Comparison of ENCODE assay signal across 9 mouse cellular contexts in the genomic region with DNA sequence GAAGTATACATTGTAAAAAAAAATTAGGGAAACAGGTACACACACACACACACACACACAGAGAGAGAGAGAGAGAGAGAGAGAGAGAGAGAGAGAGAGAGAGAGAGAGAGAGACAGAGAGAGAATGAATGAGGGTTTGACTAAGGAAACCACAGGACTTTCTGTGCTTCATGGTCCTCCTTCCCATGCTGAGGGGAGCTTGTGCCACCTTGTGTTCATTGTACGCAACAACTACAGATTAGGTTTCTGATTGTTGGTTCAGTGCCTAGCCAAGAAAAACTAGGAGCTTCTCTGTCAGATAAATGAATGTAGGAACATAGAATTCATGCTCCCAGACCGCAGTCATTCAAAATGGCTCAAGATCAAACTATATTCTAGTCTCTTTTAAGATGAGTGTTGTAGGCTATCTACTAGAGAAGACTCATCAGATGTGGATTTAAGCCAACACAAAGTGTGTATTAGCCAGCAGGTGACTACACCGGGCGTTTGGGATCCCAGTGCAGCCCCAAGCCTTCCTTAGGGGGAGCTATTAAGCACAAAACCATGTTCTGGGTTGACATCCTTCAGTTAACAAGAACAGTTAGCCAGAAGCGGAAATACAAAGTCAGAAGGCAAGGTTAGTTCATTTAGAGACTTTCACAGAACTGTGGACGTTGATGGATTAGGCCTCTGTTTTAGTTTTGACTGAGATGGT. TPM values are rescaled to one million over a fixed set of nuclear protein-coding genes. Genes with fewer than 3 reads are reported as not detected.
DNase-seq lines count a peak whose midpoint lies in the region; ATAC-seq and TF ChIP-seq lines count a peak whose summit lies in the region.
"Had no signal": no experiment of that assay in that cellular context is flagged by ENCODE, and none has a peak within 500 bp of the region (broad histone marks: within the 10 kb centered on the region; RNA-seq: fewer than 3 reads in every experiment).

No protein-coding gene starts in this region.

- H3K9ac ChIP-seq in heart, embryonic 11.5 days (ENCODE audit: low read depth, low read length) = no peak overlapping the region
- no peak overlapping the region for H3K9ac ChIP-seq in MEL (ENCODE audit: control insufficient read depth, low read depth, low read length, poor library complexity, severe bottlenecking)
- H3K9ac ChIP-seq: lung, embryonic 15.5 days had no signal

- H3K4me1 ChIP-seq in heart, embryonic 11.5 days (ENCODE audit: control insufficient read depth, insufficient read depth, low read length) = no peaks in the 10 kb centered on the region
- H3K4me1 ChIP-seq in MEL (ENCODE audit: control insufficient read depth in 1 of 2, insufficient read depth in 2 of 2, low read length in 2 of 2) = no peaks in the 10 kb centered on the region
- H3K4me1 ChIP-seq: lung, embryonic 15.5 days had no signal

- no peak overlapping the region for H3K4me2 ChIP-seq in heart, embryonic 11.5 days
- H3K4me2 ChIP-seq: lung, embryonic 15.5 days had no signal

- no peak for TF ChIP-seq EP300 in MEL (IDR thresholded peaks at IDR 0.05; ENCODE audit: low read depth in 1 of 2, low read length in 2 of 2)

- ATAC-seq in heart, embryonic 11.5 days (replicated peaks; ENCODE audit: insufficient number of reproducible peaks, low FRiP score, low TSS enrichment) = no peak
- ATAC-seq in megakaryocyte-erythroid progenitor cell, adult 5-6 weeks (replicated peaks; ENCODE audit: low FRiP score, low TSS enrichment, poor library complexity, severe bottlenecking) = peak; percentile 95

- no peaks in the 10 kb centered on the region for H3K9me3 ChIP-seq in heart, embryonic 11.5 days (replicated peaks; ENCODE audit: control insufficient read depth, low read length)
- no peaks in the 10 kb centered on the region for H3K9me3 ChIP-seq in MEL (replicated peaks; ENCODE audit: insufficient read depth, low read length)
- H3K9me3 ChIP-seq: lung, embryonic 15.5 days had no signal

- no peaks in the 10 kb centered on the region for H3K79me2 ChIP-seq in MEL (ENCODE audit: control insufficient read depth, insufficient read depth, low read length, poor library complexity)

- TF ChIP-seq POLR2A in MEL (IDR thresholded peaks at IDR 0.05; ENCODE audit: control insufficient read depth in 1 of 2, insufficient read depth in 1 of 2, low read depth in 1 of 2, low read length in 2 of 2, poor library complexity in 1 of 2) = no peak

- 63% methylated on average over 6 of the region's 6 CpGs for WGBS in heart, embryonic 11.5 days (ENCODE audit: insufficient replicate concordance)

- H3K27ac ChIP-seq in heart, embryonic 11.5 days (ENCODE audit: low read depth, low read length) = no peak overlapping the region
- H3K27ac ChIP-seq in MEL (ENCODE audit: control insufficient read depth, low read depth, low read length) = no peak overlapping the region
- H3K27ac ChIP-seq: lung, embryonic 15.5 days had no signal

- TF ChIP-seq CTCF in MEL (IDR thresholded peaks at IDR 0.05 in 2 of 3, conservative IDR thresholded peaks at IDR 0.05 in 1 of 3; ENCODE audit: control insufficient read depth in 1 of 3, insufficient read depth in 1 of 3, low read depth in 2 of 3, low read length in 3 of 3, poor library complexity in 1 of 3, severe bottlenecking in 1 of 3) = peak; percentile 64 to 82 (median 71)

- DNase-seq in heart, adult 11 months = peak; percentile 78
- peak; percentile 74 for DNase-seq in MEL (ENCODE audit: low read depth, low spot score)
- DNase-seq in cerebellum, adult 9-10 months = peak; percentile 67
- DNase-seq in heart, adult 9 months (ENCODE audit: low spot score in 2 of 2) = peak; percentile 20 to 46
- DNase-seq in layer of hippocampus, adult 11-12 months (ENCODE audit: low spot score) = peak; percentile 69
- DNase-seq in telencephalon, adult 2 months (ENCODE audit: low read depth, low spot score) = peak; percentile 51

- H3K27me3 ChIP-seq in heart, embryonic 11.5 days (ENCODE audit: control insufficient read depth, insufficient read depth, low read length) = no peaks in the 10 kb centered on the region
- peaks cover 0 to 1% of the 10 kb centered on the region in 2 experiments; a peak in 2 of 4 replicates for H3K27me3 ChIP-seq in MEL (ENCODE audit: control insufficient read depth in 1 of 2, insufficient read depth in 2 of 2, low read length in 2 of 2)
- H3K27me3 ChIP-seq: lung, embryonic 15.5 days had no signal

- H3K36me3 ChIP-seq in heart, embryonic 11.5 days (ENCODE audit: control insufficient read depth, insufficient read depth, low read length) = no peaks in the 10 kb centered on the region
- no peaks in the 10 kb centered on the region for H3K36me3 ChIP-seq in MEL (ENCODE audit: control insufficient read depth in 1 of 2, insufficient read depth in 2 of 2, low read length in 2 of 2)
- H3K36me3 ChIP-seq: lung, embryonic 15.5 days had no signal

- peak; percentile 90 for TF ChIP-seq RAD21 in MEL (IDR thresholded peaks at IDR 0.05; ENCODE audit: low read depth, low read length)

- H3K4me3 ChIP-seq in heart, embryonic 11.5 days (ENCODE audit: low read depth, low read length) = no peak overlapping the region
- no peak overlapping the region for H3K4me3 ChIP-seq in MEL (ENCODE audit: control insufficient read depth in 1 of 2, insufficient read depth in 1 of 2, low read depth in 2 of 2, low read length in 2 of 2)
- H3K4me3 ChIP-seq: lung, embryonic 15.5 days had no signal

TF ChIP-seq in MEL, 35 proteins besides CTCF, POLR2A, EP300 and RAD21:
- TF ChIP-seq SIN3A (IDR thresholded peaks at IDR 0.05; ENCODE audit: low read length) = peak; percentile 39; the same call in 1 of the 2 replicates
- no peak for TF ChIP-seq ELF1 (IDR thresholded peaks at IDR 0.05; ENCODE audit: low read depth, low read length)
- 0 out of 2 replicates have a peak, but pooled peaks have one; percentile 11 for TF ChIP-seq JUND (IDR thresholded peaks at IDR 0.05; ENCODE audit: low read depth, low read length)
- TF ChIP-seq ZC3H11A (IDR thresholded peaks at IDR 0.05; ENCODE audit: low read depth, low read length) = peak; percentile 88
- TF ChIP-seq SMC3 (IDR thresholded peaks at IDR 0.05; ENCODE audit: low read depth, low read length) = peak; percentile 88
- no peak for TF ChIP-seq BHLHE40 (IDR thresholded peaks at IDR 0.05; ENCODE audit: borderline replicate concordance, low read depth, low read length)

RNA-seq across cellular contexts. Expression of gene Cga, which starts 28.7 kb away (rescaled TPM):
- polyA plus RNA-seq in heart, embryonic 11.5 days (2014; fragmentation: Nextera tagmentation; extraction: Ambion mirVana) = not detected in 2 replicates
- not detected in 2 replicates for total RNA-seq in MEL (2012; rRNA removed)
- polyA plus RNA-seq in MEL (2012; ENCODE audit: insufficient read depth in 1 of 2, insufficient read length in 2 of 2, low read depth in 1 of 2, low replicate concordance in 2 of 2, missing spikeins in 1 of 2) = not detected
- 2.5 TPM in 1 of 2 replicates, not detected in the other for total RNA-seq in megakaryocyte-erythroid progenitor cell, adult 5-6 weeks (2014; fragmentation: Nextera tagmentation)
- not detected in 2 replicates for total RNA-seq in megakaryocyte-erythroid progenitor cell, adult 5-6 weeks (2017)
- polyA plus RNA-seq: lung, embryonic 15.5 days had no signal

RNA-seq across cellular contexts. Expression of gene Zfp292, which starts 39.6 kb away (rescaled TPM):
- 19.5 and 22.0 TPM in 2 replicates for polyA plus RNA-seq in heart, embryonic 11.5 days (2014; fragmentation: Nextera tagmentation; extraction: Ambion mirVana)
- total RNA-seq in MEL (2012; rRNA removed) = 9.8 and 14.3 TPM in 2 replicates
- 10 to 100 TPM; 16.8 to 19.4 TPM for polyA plus RNA-seq in MEL (2012; ENCODE audit: insufficient read depth in 1 of 2, insufficient read length in 2 of 2, low read depth in 1 of 2, low replicate concordance in 2 of 2, missing spikeins in 1 of 2)
- total RNA-seq in megakaryocyte-erythroid progenitor cell, adult 5-6 weeks (2014; fragmentation: Nextera tagmentation) = 25.4 and 35.3 TPM in 2 replicates
- 21.8 and 37.4 TPM in 2 replicates for total RNA-seq in megakaryocyte-erythroid progenitor cell, adult 5-6 weeks (2017)
